7 mouse cellular contexts compared by ENCODE assay signal in the genomic region with DNA sequence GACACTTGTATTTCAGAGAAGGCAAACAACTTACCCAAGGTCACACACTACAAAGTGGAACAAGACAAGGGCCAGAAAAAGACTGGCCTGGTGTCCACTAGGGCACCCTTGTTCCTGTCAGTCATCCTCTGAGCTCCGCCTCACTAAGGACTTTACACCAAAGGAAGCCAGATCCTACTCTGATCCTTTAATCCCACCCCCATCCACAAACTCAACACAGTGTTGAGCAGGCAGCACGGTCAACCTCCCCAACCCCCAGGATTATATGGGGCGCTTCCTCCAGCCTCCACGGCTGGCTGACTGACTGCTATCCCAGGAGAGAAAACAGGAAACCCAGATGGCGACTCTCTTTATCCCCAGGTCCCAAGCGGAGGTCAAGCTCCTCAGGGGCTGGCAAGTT. TPM values are rescaled to one million over a fixed set of nuclear protein-coding genes. Genes with fewer than 3 reads are reported as not detected.
DNase-seq lines count a peak whose midpoint lies in the region; ATAC-seq lines count a peak whose summit lies in the region.

No protein-coding gene starts in this region.

- H3K27ac ChIP-seq in heart, embryonic 16.5 days (ENCODE audit: low read length) = no peak overlapping the region
- H3K27ac ChIP-seq in liver, embryonic 15.5 days (replicated peaks) = no peak overlapping the region
- no peak overlapping the region for H3K27ac ChIP-seq in stomach, embryonic 16.5 days (ENCODE audit: low read length)

- H3K27me3 ChIP-seq in heart, embryonic 16.5 days (ENCODE audit: control insufficient read depth, insufficient read depth, low read length) = peaks cover 73% of the 10 kb centered on the region
- peaks cover 100% of the 10 kb centered on the region for H3K27me3 ChIP-seq in liver, embryonic 15.5 days
- H3K27me3 ChIP-seq in stomach, embryonic 16.5 days (ENCODE audit: control insufficient read depth, insufficient read depth, low read length) = peaks cover 60% of the 10 kb centered on the region

- ATAC-seq in heart, embryonic 16.5 days (replicated peaks; ENCODE audit: extremely low read depth, insufficient read depth, low FRiP score) = 0 out of 2 replicates have a peak, but pooled peaks have one; percentile 14
- ATAC-seq in liver, embryonic 15.5 days (ENCODE audit: insufficient read depth) = no peak
- no peak for ATAC-seq in stomach, embryonic 16.5 days (ENCODE audit: insufficient read depth, low FRiP score)

- WGBS in heart, embryonic 16.5 days = 8% methylated on average over 6 of the region's 6 CpGs
- WGBS in liver, embryonic 15.5 days (ENCODE audit: insufficient replicate concordance) = 9% methylated on average over 6 of the region's 6 CpGs
- 12% methylated on average over 6 of the region's 6 CpGs for WGBS in stomach, embryonic 16.5 days

- no peaks in the 10 kb centered on the region for H3K36me3 ChIP-seq in heart, embryonic 16.5 days (ENCODE audit: control insufficient read depth, insufficient read depth)
- no peaks in the 10 kb centered on the region for H3K36me3 ChIP-seq in liver, embryonic 15.5 days (replicated peaks)
- H3K36me3 ChIP-seq in stomach, embryonic 16.5 days (ENCODE audit: control insufficient read depth, insufficient read depth, low read length) = no peaks in the 10 kb centered on the region

- no peaks in the 10 kb centered on the region for H3K9me3 ChIP-seq in heart, embryonic 16.5 days (replicated peaks; ENCODE audit: control insufficient read depth, low read length)
- H3K9me3 ChIP-seq in liver, embryonic 15.5 days (replicated peaks) = no peaks in the 10 kb centered on the region
- H3K9me3 ChIP-seq in stomach, embryonic 16.5 days (replicated peaks; ENCODE audit: control insufficient read depth, low read length) = no peaks in the 10 kb centered on the region

- peak overlapping the region; percentile 42; the same call in 1 of the 2 replicates for H3K4me2 ChIP-seq in heart, embryonic 16.5 days (ENCODE audit: low read depth, low read length)
- H3K4me2 ChIP-seq in liver, embryonic 15.5 days = peak overlapping the region; percentile 37
- peak overlapping the region; percentile 47 for H3K4me2 ChIP-seq in stomach, embryonic 16.5 days (ENCODE audit: low read depth, low read length)

- peak; percentile 1 for DNase-seq in right cerebral cortex, postnatal 4 days
- no peak for DNase-seq in right cerebral cortex, adult 18-20 months
- no peak for DNase-seq in adrenal gland, postnatal 25 days
- no peak for DNase-seq in embryo, embryonic 10 days (ENCODE audit: low spot score)

- no peak overlapping the region; the same call in 1 of the 2 replicates for H3K4me3 ChIP-seq in heart, embryonic 16.5 days (ENCODE audit: low read length)
- H3K4me3 ChIP-seq in liver, embryonic 15.5 days (replicated peaks) = no peak overlapping the region
- 0 out of 2 replicates have a peak overlapping the region, but pooled peaks have one; percentile 23 for H3K4me3 ChIP-seq in stomach, embryonic 16.5 days (replicated peaks; ENCODE audit: low read length)

- H3K4me1 ChIP-seq in heart, embryonic 16.5 days (ENCODE audit: control insufficient read depth, insufficient read depth, low read length) = peaks cover 12% of the 10 kb centered on the region; the same call in 1 of the 2 replicates
- peaks cover 30% of the 10 kb centered on the region for H3K4me1 ChIP-seq in liver, embryonic 15.5 days (replicated peaks)
- peaks cover 26% of the 10 kb centered on the region for H3K4me1 ChIP-seq in stomach, embryonic 16.5 days (ENCODE audit: control insufficient read depth, insufficient read depth, low read length)

- no peak overlapping the region for H3K9ac ChIP-seq in heart, embryonic 16.5 days (ENCODE audit: low read length)
- H3K9ac ChIP-seq in liver, embryonic 15.5 days = no peak overlapping the region
- H3K9ac ChIP-seq in stomach, embryonic 16.5 days (ENCODE audit: low read length) = no peak overlapping the region

RNA-seq across cellular contexts. Expression of a gene that starts 3.4 kb away (rescaled TPM):
- 1.5 and 1.7 TPM in 2 replicates for polyA plus RNA-seq in heart, embryonic 16.5 days (2015; fragmentation: Nextera tagmentation; extraction: Ambion mirVana)
- polyA plus RNA-seq in liver, embryonic 15.5 days (2015; fragmentation: Nextera tagmentation; extraction: Ambion mirVana) = 0.09 TPM in 2 replicates
- polyA plus RNA-seq in stomach, embryonic 16.5 days (2015; fragmentation: Nextera tagmentation; extraction: Ambion mirVana) = 0.37 TPM in 1 of 2 replicates, not detected in the other
- 1.2 TPM in 2 replicates for total RNA-seq in adrenal gland, postnatal 25 days (2021)

RNA-seq across cellular contexts. Expression of a gene that starts 44.4 kb away (rescaled TPM):
- 8.0 and 8.7 TPM in 2 replicates for polyA plus RNA-seq in heart, embryonic 16.5 days (2015; fragmentation: Nextera tagmentation; extraction: Ambion mirVana)
- 190 and 203 TPM in 2 replicates for polyA plus RNA-seq in liver, embryonic 15.5 days (2015; fragmentation: Nextera tagmentation; extraction: Ambion mirVana)
- polyA plus RNA-seq in stomach, embryonic 16.5 days (2015; fragmentation: Nextera tagmentation; extraction: Ambion mirVana) = 20.8 TPM in 2 replicates
- total RNA-seq in adrenal gland, postnatal 25 days (2021) = 2.4 and 4.3 TPM in 2 replicates

RNA-seq across cellular contexts. Expression of a gene that starts 53.3 kb away (rescaled TPM):
- 42.5 and 43.6 TPM in 2 replicates for polyA plus RNA-seq in heart, embryonic 16.5 days (2015; fragmentation: Nextera tagmentation; extraction: Ambion mirVana)
- 113 and 114 TPM in 2 replicates for polyA plus RNA-seq in liver, embryonic 15.5 days (2015; fragmentation: Nextera tagmentation; extraction: Ambion mirVana)
- polyA plus RNA-seq in stomach, embryonic 16.5 days (2015; fragmentation: Nextera tagmentation; extraction: Ambion mirVana) = 37.3 and 41.9 TPM in 2 replicates
- 54.7 and 55.7 TPM in 2 replicates for total RNA-seq in adrenal gland, postnatal 25 days (2021)

RNA-seq across cellular contexts. Expression of a gene that starts 56.3 kb away (rescaled TPM):
- 92.9 and 97.9 TPM in 2 replicates for polyA plus RNA-seq in heart, embryonic 16.5 days (2015; fragmentation: Nextera tagmentation; extraction: Ambion mirVana)
- 33.3 and 37.0 TPM in 2 replicates for polyA plus RNA-seq in liver, embryonic 15.5 days (2015; fragmentation: Nextera tagmentation; extraction: Ambion mirVana)
- 36.7 and 45.6 TPM in 2 replicates for polyA plus RNA-seq in stomach, embryonic 16.5 days (2015; fragmentation: Nextera tagmentation; extraction: Ambion mirVana)
- total RNA-seq in adrenal gland, postnatal 25 days (2021) = 40.4 and 43.8 TPM in 2 replicates
